Mouse (Mus musculus): ENCODE measurements at regions not wholly inside any gene's neighbourhood (a gene's known extent, or its start where the extent isn't known, plus 50 kb on each side); places are given as distances from the start of the nearest gene placed in this dataset.

GRCm38 (mm10) chr4:150755446-150755845 lies 98.3 kb upstream of the Errfi1 start:
- H3K36me3 ChIP-seq (ENCODE audit: insufficient read depth, low read length): no peaks in the 10 kb centered on the region
- no peaks in the 10 kb centered on the region for H3K27me3 ChIP-seq (replicated peaks; ENCODE audit: insufficient read depth, low read length)
- no peaks in the 10 kb centered on the region for H3K9me3 ChIP-seq (ENCODE audit: low read length)
- ATAC-seq: no peak
- WGBS: 94% methylated on average over 7 of the region's 7 CpGs
- no peak overlapping the region for H3K4me3 ChIP-seq (ENCODE audit: low read depth, low read length)
- peaks cover 16% of the 10 kb centered on the region; the same call in 1 of the 2 replicates for H3K4me1 ChIP-seq (ENCODE audit: insufficient read depth, low read depth, low read length)
- no peak for TF ChIP-seq EP300 (IDR thresholded peaks at IDR 0.05)
- TF ChIP-seq CTCF (IDR thresholded peaks at IDR 0.05): no peak
- H3K4me2 ChIP-seq (replicated peaks; ENCODE audit: low read depth, low read length): no peak overlapping the region
- no peak overlapping the region for H3K27ac ChIP-seq (ENCODE audit: low read length)
- no peak for DNase-seq (ENCODE audit: low spot score)
- no peak overlapping the region for H3K9ac ChIP-seq (replicated peaks; ENCODE audit: low read depth)

DNA sequence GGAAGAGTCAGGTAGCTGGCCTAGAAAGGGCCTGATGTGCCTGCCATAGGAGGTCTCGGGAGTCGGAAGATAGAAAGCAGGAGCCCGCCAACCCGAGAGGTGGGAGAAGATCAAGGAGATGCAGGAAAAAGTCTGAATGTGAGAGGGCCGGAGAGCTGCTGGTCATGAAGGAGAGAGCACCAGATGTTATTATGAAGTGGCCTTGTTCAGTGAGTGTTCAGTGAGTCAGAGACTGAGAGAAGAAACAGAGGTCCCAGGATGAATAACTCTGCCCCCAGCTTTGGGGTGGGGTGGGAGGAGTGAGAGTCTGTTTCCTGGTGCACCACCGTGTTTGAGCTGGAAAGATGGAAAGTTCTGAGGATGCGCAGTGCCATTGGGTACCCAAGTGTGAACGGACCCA lies 100.2 kb upstream of the Slc45a1 start:
- WGBS: 78% methylated on average over 8 of the region's 8 CpGs
- Histone ChIP-seq H3K9ac (replicated peaks; ENCODE audit: low read depth) (no peak overlapping the region), H3K27ac (ENCODE audit: low read length) (no peak overlapping the region), H3K9me3 (ENCODE audit: low read length) (no peaks in the 10 kb centered on the region), H3K36me3 (ENCODE audit: insufficient read depth, low read length) (no peaks in the 10 kb centered on the region), H3K4me1 (ENCODE audit: insufficient read depth, low read depth, low read length) (0 out of 2 replicates have a peak, but pooled peaks cover 3% of the 10 kb centered on the region), H3K27me3 (replicated peaks; ENCODE audit: insufficient read depth, low read length) (no peaks in the 10 kb centered on the region), H3K4me2 (replicated peaks; ENCODE audit: low read depth, low read length) (no peak overlapping the region), H3K4me3 (ENCODE audit: low read depth, low read length) (no peak overlapping the region)
- no peak for TF ChIP-seq CTCF (IDR thresholded peaks at IDR 0.05)
- no peak for TF ChIP-seq EP300 (IDR thresholded peaks at IDR 0.05)
- DNase-seq (ENCODE audit: low spot score) (no peak), ATAC-seq (no peak)

- TF ChIP-seq EP300 (IDR thresholded peaks at IDR 0.05) (no peak), CTCF (IDR thresholded peaks at IDR 0.05) (no peak)
- ATAC-seq (0 out of 2 replicates have a peak, but pooled peaks have one; percentile 2), DNase-seq (ENCODE audit: low spot score) (no peak)
- Histone ChIP-seq H3K27me3 (replicated peaks; ENCODE audit: insufficient read depth, low read length) (no peaks in the 10 kb centered on the region), H3K27ac (ENCODE audit: low read length) (no peak overlapping the region), H3K9ac (replicated peaks; ENCODE audit: low read depth) (no peak overlapping the region), H3K9me3 (ENCODE audit: low read length) (no peaks in the 10 kb centered on the region), H3K4me2 (replicated peaks; ENCODE audit: low read depth, low read length) (no peak overlapping the region), H3K36me3 (ENCODE audit: insufficient read depth, low read length) (no peaks in the 10 kb centered on the region), H3K4me3 (ENCODE audit: low read depth, low read length) (no peak overlapping the region), H3K4me1 (ENCODE audit: insufficient read depth, low read depth, low read length) (peaks cover 6% of the 10 kb centered on the region; the same call in 1 of the 2 replicates)
- WGBS: 57% methylated on average over 13 of the region's 13 CpGs
Observed at GRCm38 (mm10) chr4:150750445-150751213, 98.7 kb upstream of the Slc45a1 start.

DNA sequence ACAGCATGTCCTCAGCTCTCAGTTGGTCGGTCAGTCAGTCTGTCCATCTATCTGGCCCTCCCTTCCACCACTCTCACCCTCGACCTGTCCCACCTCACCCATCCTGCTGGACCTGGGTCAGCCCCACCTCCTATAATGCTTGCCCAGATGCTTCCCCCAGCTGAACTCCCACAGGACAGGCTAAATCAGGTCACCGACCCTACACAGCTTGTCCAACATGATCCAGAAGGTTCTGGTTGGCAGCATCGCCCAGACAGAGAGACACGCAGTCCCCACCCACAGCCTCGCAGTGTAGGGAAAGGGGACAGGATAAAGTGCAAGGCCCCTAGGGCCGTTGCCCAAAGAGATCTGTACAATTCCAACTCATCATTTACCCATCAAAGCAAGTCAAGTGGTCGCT lies 97.1 kb upstream of the Slc45a1 start:
- H3K4me1 ChIP-seq (ENCODE audit: insufficient read depth, low read depth, low read length): peaks cover 9% of the 10 kb centered on the region; the same call in 1 of the 2 replicates
- no peak for TF ChIP-seq EP300 (IDR thresholded peaks at IDR 0.05)
- TF ChIP-seq CTCF (IDR thresholded peaks at IDR 0.05): no peak
- ATAC-seq (no peak), DNase-seq (ENCODE audit: low spot score) (no peak)
- H3K36me3 ChIP-seq (ENCODE audit: insufficient read depth, low read length): no peaks in the 10 kb centered on the region
- no peak overlapping the region for H3K4me3 ChIP-seq (ENCODE audit: low read depth, low read length)
- H3K9ac ChIP-seq (replicated peaks; ENCODE audit: low read depth): no peak overlapping the region
- 81% methylated on average over 8 of the region's 8 CpGs for WGBS
- H3K4me2 ChIP-seq (replicated peaks; ENCODE audit: low read depth, low read length): no peak overlapping the region
- H3K9me3 ChIP-seq (ENCODE audit: low read length): no peaks in the 10 kb centered on the region
- H3K27me3 ChIP-seq (replicated peaks; ENCODE audit: insufficient read depth, low read length): no peaks in the 10 kb centered on the region
- H3K27ac ChIP-seq (ENCODE audit: low read length): no peak overlapping the region

DNA sequence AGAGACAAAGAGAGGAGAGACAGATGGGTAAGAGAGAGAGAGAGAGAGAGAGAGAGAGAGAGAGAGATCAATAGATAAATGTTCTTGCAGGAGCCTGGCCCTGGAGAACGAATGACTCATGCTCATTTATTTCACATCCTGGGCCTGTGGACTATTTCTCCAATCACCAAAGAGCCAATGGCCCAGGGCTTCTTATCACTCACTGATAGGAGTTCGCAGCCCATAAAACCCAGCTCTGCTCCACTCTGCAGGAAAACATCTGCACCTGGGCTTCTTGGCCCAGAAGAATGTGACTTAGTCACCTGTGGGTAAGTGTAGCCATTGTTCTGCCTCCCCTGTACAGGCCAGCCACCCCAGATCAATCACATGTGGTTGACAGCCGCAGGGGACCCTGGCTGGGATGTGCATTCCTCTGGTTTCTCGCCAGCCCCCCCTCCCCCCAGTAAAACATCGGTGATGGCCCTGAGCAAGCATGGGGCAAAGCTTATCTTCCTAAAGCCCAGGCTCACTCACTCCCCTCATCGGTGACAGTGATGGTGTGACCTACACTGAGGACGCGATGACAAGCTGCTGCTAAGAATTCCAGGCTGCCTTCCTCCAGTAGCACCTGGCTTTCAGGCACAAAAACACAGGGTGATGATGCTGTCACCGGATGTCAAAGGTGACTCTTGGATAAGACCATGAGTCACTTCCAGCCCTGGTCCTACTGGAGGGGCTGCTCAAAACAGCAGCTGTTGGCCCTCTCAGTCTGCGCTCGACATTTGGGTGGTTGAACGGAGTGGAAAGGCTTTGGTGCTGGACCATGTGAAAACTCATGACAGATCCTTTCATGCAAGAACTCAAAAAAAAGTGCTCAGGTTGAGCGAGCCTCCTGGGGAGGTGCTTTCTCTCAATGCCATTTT lies 96.4 kb upstream of the Slc45a1 start:
- no peak overlapping the region for H3K4me3 ChIP-seq (ENCODE audit: low read depth, low read length)
- WGBS: 48% methylated on average over 13 of the region's 13 CpGs
- H3K27ac ChIP-seq (ENCODE audit: low read length): no peak overlapping the region
- H3K27me3 ChIP-seq (replicated peaks; ENCODE audit: insufficient read depth, low read length): no peaks in the 10 kb centered on the region
- peak; percentile 18 for DNase-seq (ENCODE audit: low spot score)
- peaks cover 9% of the 10 kb centered on the region; the same call in 1 of the 2 replicates for H3K4me1 ChIP-seq (ENCODE audit: insufficient read depth, low read depth, low read length)
- no peaks in the 10 kb centered on the region for H3K9me3 ChIP-seq (ENCODE audit: low read length)
- H3K36me3 ChIP-seq (ENCODE audit: insufficient read depth, low read length): no peaks in the 10 kb centered on the region
- no peak overlapping the region for H3K9ac ChIP-seq (replicated peaks; ENCODE audit: low read depth)
- no peak for ATAC-seq
- no peak overlapping the region for H3K4me2 ChIP-seq (replicated peaks; ENCODE audit: low read depth, low read length)
- TF ChIP-seq CTCF (IDR thresholded peaks at IDR 0.05) (no peak), EP300 (IDR thresholded peaks at IDR 0.05) (no peak)

DNA sequence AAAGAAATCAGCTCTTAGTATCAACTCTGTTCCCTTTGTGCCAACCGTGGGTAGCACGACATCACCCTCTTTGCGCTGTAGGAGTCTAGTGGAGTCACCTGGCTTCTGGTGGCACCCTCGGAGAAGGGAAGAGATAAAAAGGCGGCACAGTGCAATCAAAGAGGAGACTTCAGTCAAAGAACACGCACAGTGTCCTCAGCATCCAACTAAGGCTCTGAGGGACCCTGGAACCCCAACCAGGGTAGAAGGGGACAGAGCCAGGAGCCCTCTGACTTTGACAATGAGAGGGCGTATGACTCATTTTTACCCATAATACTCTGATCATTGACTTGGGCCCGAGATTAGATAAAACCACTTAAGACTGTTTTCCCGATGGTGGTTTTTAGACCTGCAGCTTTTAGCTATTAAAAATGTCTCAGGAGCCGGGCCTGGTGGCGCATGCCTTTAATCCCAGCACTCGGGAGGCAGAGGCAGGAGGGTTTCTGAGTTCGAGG lies 94.5 kb upstream of the Slc45a1 start:
- TF ChIP-seq EP300 (IDR thresholded peaks at IDR 0.05) (no peak), CTCF (IDR thresholded peaks at IDR 0.05) (no peak)
- peaks cover 9% of the 10 kb centered on the region; the same call in 1 of the 2 replicates for H3K4me1 ChIP-seq (ENCODE audit: insufficient read depth, low read depth, low read length)
- H3K4me3 ChIP-seq (ENCODE audit: low read depth, low read length): no peak overlapping the region
- no peak overlapping the region for H3K9ac ChIP-seq (replicated peaks; ENCODE audit: low read depth)
- H3K9me3 ChIP-seq (ENCODE audit: low read length): no peaks in the 10 kb centered on the region
- ATAC-seq (no peak), DNase-seq (ENCODE audit: low spot score) (no peak)
- no peaks in the 10 kb centered on the region for H3K36me3 ChIP-seq (ENCODE audit: insufficient read depth, low read length)
- H3K27ac ChIP-seq (ENCODE audit: low read length): peak overlapping the region; percentile 64
- H3K27me3 ChIP-seq (replicated peaks; ENCODE audit: insufficient read depth, low read length): no peaks in the 10 kb centered on the region
- H3K4me2 ChIP-seq (replicated peaks; ENCODE audit: low read depth, low read length): no peak overlapping the region
- 49% methylated on average over 13 of the region's 13 CpGs for WGBS

All from lung, postnatal 0 days (tissue).